Mouse (Mus musculus): ENCODE measurements around the gene Gm13043. TPM values are rescaled to one million over a fixed set of nuclear protein-coding genes. Genes with fewer than 3 reads are reported as not detected.
"Not testable (repeated sequence)": the region's sequence is repeated elsewhere in the genome, so short reads cannot be mapped to it uniquely, and the experiment has no call there.

Gm13043 gene
- polyA plus RNA-seq (2012; rRNA removed), result not detected in 2 replicates

DNA sequence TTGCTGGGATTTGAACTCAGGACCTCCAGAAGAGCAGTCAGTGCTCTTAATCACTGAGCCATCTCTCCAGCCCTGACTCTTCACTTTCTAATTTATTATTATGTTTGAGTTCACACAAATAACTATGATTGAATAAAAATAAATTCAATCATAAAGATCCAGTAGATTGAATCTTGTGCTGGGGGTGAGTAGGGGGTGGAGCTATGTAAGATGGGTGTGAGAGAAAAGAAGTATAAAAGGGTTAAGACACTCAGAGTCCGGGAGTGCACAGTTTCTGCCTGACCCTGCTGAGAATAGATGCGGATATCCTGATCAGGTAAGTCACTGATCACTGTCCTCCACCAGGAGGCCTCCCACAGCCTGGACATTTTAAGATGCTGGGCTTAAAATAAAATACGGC lies at the start of gene Gm13043:
TSS of gene Gm13043 (plus strand) at position 301 of the 400 bp plus-strand sequence.
- DNase-seq (ENCODE audit: low spot score), result no peak

DNA sequence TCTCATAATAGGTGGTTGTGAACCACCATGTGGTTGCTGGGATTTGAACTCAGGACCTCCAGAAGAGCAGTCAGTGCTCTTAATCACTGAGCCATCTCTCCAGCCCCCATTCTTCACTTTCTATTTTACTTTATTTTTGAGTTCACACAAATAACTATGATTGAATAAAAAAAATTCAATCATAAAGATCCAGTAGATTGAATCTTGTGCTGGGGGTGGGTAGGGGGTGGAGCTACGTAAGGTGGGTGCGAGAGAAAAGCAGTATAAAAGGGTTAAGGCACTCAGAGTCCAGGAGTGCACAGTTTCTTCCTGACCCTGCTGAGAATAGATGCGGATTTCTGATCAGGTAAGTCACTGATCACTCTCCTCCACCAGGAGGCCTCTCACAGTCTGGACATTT lies 24.5 kb downstream of the Gm13043 start, which contains the start of gene Gm13040:
TSS of gene Gm13040 (plus strand) at position 301 of the 400 bp plus-strand sequence.
- DNase-seq (ENCODE audit: low spot score), result not testable (repeated sequence)

DNA sequence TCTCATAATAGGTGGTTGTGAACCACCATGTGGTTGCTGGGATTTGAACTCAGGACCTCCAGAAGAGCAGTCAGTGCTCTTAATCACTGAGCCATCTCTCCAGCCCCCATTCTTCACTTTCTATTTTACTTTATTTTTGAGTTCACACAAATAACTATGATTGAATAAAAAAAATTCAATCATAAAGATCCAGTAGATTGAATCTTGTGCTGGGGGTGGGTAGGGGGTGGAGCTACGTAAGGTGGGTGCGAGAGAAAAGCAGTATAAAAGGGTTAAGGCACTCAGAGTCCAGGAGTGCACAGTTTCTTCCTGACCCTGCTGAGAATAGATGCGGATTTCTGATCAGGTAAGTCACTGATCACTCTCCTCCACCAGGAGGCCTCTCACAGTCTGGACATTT lies 40.3 kb downstream of the Gm13043 start, which contains the start of the genes BC080695 and Gm13057:
TSS of gene BC080695 (plus strand) at position 301 of the 400 bp plus-strand sequence.
TSS of gene Gm13057 (plus strand) at position 310 of the 400 bp plus-strand sequence.
- not testable (repeated sequence) for DNase-seq (ENCODE audit: low spot score)

Other genes with a start within 250 kb of the Gm13043 start
- 64.0 and 72.1 TPM in 2 replicates for gene Pdpn, start 211.8 kb upstream of the Gm13043 start, polyA plus RNA-seq (2012; rRNA removed)
- 0.04 TPM in 1 of 2 replicates, not detected in the other for gene Lrrc38, start 161.6 kb upstream of the Gm13043 start, polyA plus RNA-seq (2012; rRNA removed)
- gene Pramel1, start 116.9 kb upstream of the Gm13043 start, polyA plus RNA-seq (2012; rRNA removed), result not detected in 2 replicates
- 9.2 and 10.6 TPM in 2 replicates for gene Pramef8, start 98.9 kb upstream of the Gm13043 start, polyA plus RNA-seq (2012; rRNA removed)
- not detected in 2 replicates for gene Oog4, start 61.0 kb upstream of the Gm13043 start, polyA plus RNA-seq (2012; rRNA removed)
- not detected in 2 replicates for gene Gm13040, start 24.6 kb downstream of the Gm13043 start, polyA plus RNA-seq (2012; rRNA removed)
- gene BC080695, start 40.4 kb downstream of the Gm13043 start, polyA plus RNA-seq (2012; rRNA removed), result not detected in 2 replicates
- not detected in 2 replicates for gene Gm13057, start 40.4 kb downstream of the Gm13043 start, polyA plus RNA-seq (2012; rRNA removed)
- not detected in 2 replicates for gene Gm13083, start 103.7 kb downstream of the Gm13043 start, polyA plus RNA-seq (2012; rRNA removed)
- gene Gm13088, start 145.9 kb downstream of the Gm13043 start, polyA plus RNA-seq (2012; rRNA removed), result not detected in 2 replicates
- not detected in 2 replicates for gene Gm13089, start 191.4 kb downstream of the Gm13043 start, polyA plus RNA-seq (2012; rRNA removed)
- not detected in 2 replicates for gene Gm13078, start 208.1 kb downstream of the Gm13043 start, polyA plus RNA-seq (2012; rRNA removed)

Data from urinary bladder, adult 2 months (tissue).